In the genomic region with DNA sequence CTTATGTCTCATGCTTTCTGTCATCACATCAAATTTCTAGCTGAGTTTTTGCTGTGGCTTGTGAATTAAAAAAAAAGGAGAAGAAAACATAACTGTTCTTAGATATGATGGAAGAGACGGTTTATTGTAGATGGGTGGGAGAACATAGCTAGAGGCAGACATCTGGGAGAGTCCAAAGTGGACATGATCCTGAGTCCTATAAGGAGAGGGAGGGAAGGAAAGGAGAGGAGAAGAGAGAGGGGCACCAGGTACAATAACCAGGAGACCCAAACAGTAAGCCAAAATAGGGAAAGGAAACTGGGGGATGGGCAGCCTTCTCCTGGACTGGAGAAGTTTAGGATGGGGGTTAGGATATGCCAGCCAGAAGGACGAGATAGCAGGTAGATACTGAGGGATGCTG, we compare ENCODE assay signal across 33 mouse cellular contexts.
"Had no signal": no experiment of that assay in that cellular context is flagged by ENCODE, and none has a peak within 500 bp of the region (broad histone marks: within the 10 kb centered on the region; RNA-seq: fewer than 3 reads in every experiment).

No protein-coding gene starts in this region.

- H3K36me3 ChIP-seq: heart, embryonic 10.5 days; heart, embryonic 12.5 days; heart, embryonic 13.5 days; heart, embryonic 15.5 days; hindbrain, embryonic 10.5 days; hindbrain, embryonic 12.5 days; hindbrain, embryonic 13.5 days; hindbrain, embryonic 15.5 days; intestine, embryonic 15.5 days; kidney, embryonic 15.5 days had no signal

- H3K9ac ChIP-seq: heart, embryonic 12.5 days; heart, embryonic 13.5 days; heart, embryonic 15.5 days; hindbrain, embryonic 12.5 days; hindbrain, embryonic 13.5 days; hindbrain, embryonic 14.5 days; hindbrain, embryonic 15.5 days; intestine, embryonic 15.5 days; kidney, embryonic 15.5 days had no signal

- H3K4me1 ChIP-seq: heart, embryonic 15.5 days; hindbrain, embryonic 10.5 days; intestine, embryonic 15.5 days; kidney, embryonic 15.5 days had no signal

- DNase-seq: heart, postnatal 14 days; heart, postnatal 36 days; heart, postnatal 4 days; kidney, adult 11 months; kidney, adult 18-20 months; kidney, adult 2 months; kidney, adult 8-10 months; kidney, adult 9 months; kidney, postnatal 10 days; kidney, postnatal 14 days; kidney, postnatal 36 days; kidney, postnatal 4 days; layer of hippocampus, adult 9-11 months; layer of hippocampus, postnatal 36 days had no signal

- H3K9me3 ChIP-seq: heart, embryonic 10.5 days; heart, embryonic 12.5 days; heart, embryonic 13.5 days; heart, embryonic 15.5 days; hindbrain, embryonic 10.5 days; hindbrain, embryonic 12.5 days; hindbrain, embryonic 13.5 days; hindbrain, embryonic 15.5 days; intestine, embryonic 15.5 days; kidney, embryonic 15.5 days had no signal

- ATAC-seq: hindbrain, embryonic 16.5 days; hindbrain, postnatal 0 days; inflammation-experienced regulatory T-cells, adult 6 months; intestine, embryonic 15.5 days; intestine, embryonic 16.5 days; intestine, postnatal 0 days had no signal

- H3K27ac ChIP-seq: heart, embryonic 10.5 days; heart, embryonic 13.5 days; heart, embryonic 15.5 days; hindbrain, embryonic 10.5 days; hindbrain, embryonic 12.5 days; hindbrain, embryonic 13.5 days; hindbrain, embryonic 14.5 days; hindbrain, embryonic 15.5 days; hindbrain, postnatal 0 days; intestine, embryonic 15.5 days; kidney, embryonic 15.5 days; kidney, postnatal 0 days; layer of hippocampus, adult 2 months had no signal

- H3K4me2 ChIP-seq: heart, embryonic 11.5 days; heart, embryonic 12.5 days; heart, embryonic 13.5 days; heart, embryonic 15.5 days; hindbrain, embryonic 12.5 days; hindbrain, embryonic 13.5 days; hindbrain, embryonic 14.5 days; hindbrain, embryonic 15.5 days; intestine, embryonic 15.5 days; kidney, embryonic 15.5 days had no signal

- H3K4me3 ChIP-seq: heart, embryonic 10.5 days; heart, embryonic 12.5 days; heart, embryonic 13.5 days; heart, embryonic 15.5 days; hindbrain, embryonic 10.5 days; hindbrain, embryonic 12.5 days; hindbrain, embryonic 13.5 days; hindbrain, embryonic 15.5 days; intestine, embryonic 15.5 days; kidney, embryonic 15.5 days; layer of hippocampus, adult 2 months had no signal

- H3K27me3 ChIP-seq: heart, embryonic 12.5 days; heart, embryonic 13.5 days; heart, embryonic 15.5 days; hindbrain, embryonic 12.5 days; hindbrain, embryonic 13.5 days; hindbrain, embryonic 15.5 days; intestine, embryonic 15.5 days; kidney, embryonic 15.5 days had no signal
